Mouse (Mus musculus) left cerebral cortex, postnatal 25 days (tissue): ENCODE results near the gene Cuedc1. TPM values are rescaled to one million over a fixed set of nuclear protein-coding genes. Genes with fewer than 3 reads are reported as not detected.

Source experiments
- DNase-seq, 2 experiments: peaks; one replicate each; pipeline ENCODE4 v3.0.0; 2022; ENCODE audit warnings: low spot score in 2 of 2, mixed read lengths in 1 of 2
- intact Hi-C: fragments of 180-260 bp; cut with DNase I; formaldehyde crosslinking; loops from one replicate; pipeline ENCODE4 v1.15.1; 2025
- total RNA-seq, 2 experiments: library from RNA; stranded (reverse); gene quantifications; 2 replicates each; pipeline ENCODE4 v1.2.3; 2021

Cuedc1 gene
- total RNA-seq, 2 experiments from 2014 or later: 28.7 to 29.5 TPM

- intact Hi-C loops: no loop called here
- DNase-seq: no peak
Measured at GRCm38 (mm10) chr11:88113543-88114271, 15.8 kb downstream of the Cuedc1 start.

GRCm38 (mm10) chr11:88114871-88115301, 17.0 kb downstream of the Cuedc1 start:
- intact Hi-C loops: no loop called here
- DNase-seq: peak in 1 of 2 experiments; percentile 21

- DNase-seq: no peak
- intact Hi-C loops: no loop called here
Measured at GRCm38 (mm10) chr11:88116568-88116967, 18.7 kb downstream of the Cuedc1 start.

GRCm38 (mm10) chr11:88117356-88118090, 19.7 kb downstream of the Cuedc1 start:
- intact Hi-C loops: loop anchor here (2.0 kb wide), 1 partner anchor 45 kb away; no protein-coding TSS in a partner anchor

GRCm38 (mm10) chr11:88118091-88118440, 20.2 kb downstream of the Cuedc1 start:
- no peak for DNase-seq
- intact Hi-C loops: loop anchor here (2.0 kb wide), 1 partner anchor 45 kb away; no protein-coding TSS in a partner anchor

More at GRCm38 (mm10) chr11:88117356-88118090, 19.7 kb downstream of the Cuedc1 start:
- DNase-seq: no peak

GRCm38 (mm10) chr11:88118817-88119642, 21.2 kb downstream of the Cuedc1 start:
- DNase-seq: peak; percentile 50 to 61
- intact Hi-C loops: loop anchor here (2.0 kb wide), 1 partner anchor 44 kb away; no protein-coding TSS in a partner anchor

- intact Hi-C loops: no loop called here
- no peak for DNase-seq
Measured at GRCm38 (mm10) chr11:88122545-88122944, 24.7 kb downstream of the Cuedc1 start.

- DNase-seq: no peak
- intact Hi-C loops: no loop called here
Measured at GRCm38 (mm10) chr11:88123021-88123420, 25.2 kb downstream of the Cuedc1 start.

- intact Hi-C loops: no loop called here
- no peak for DNase-seq
Measured at GRCm38 (mm10) chr11:88123731-88124130, 25.9 kb downstream of the Cuedc1 start.

- intact Hi-C loops: no loop called here
Measured at GRCm38 (mm10) chr11:88125483-88125882, 27.6 kb downstream of the Cuedc1 start.

GRCm38 (mm10) chr11:88126306-88126793, 28.5 kb downstream of the Cuedc1 start:
- intact Hi-C loops: no loop called here
- DNase-seq: peak in 1 of 2 experiments; percentile 51

More at GRCm38 (mm10) chr11:88125483-88125882, 27.6 kb downstream of the Cuedc1 start:
- DNase-seq: no peak

- DNase-seq: no peak
Measured at GRCm38 (mm10) chr11:88128461-88128860, 30.6 kb downstream of the Cuedc1 start.

GRCm38 (mm10) chr11:88129281-88129680, 31.4 kb downstream of the Cuedc1 start:
- DNase-seq: no peak
- intact Hi-C loops: no loop called here

More at GRCm38 (mm10) chr11:88128461-88128860, 30.6 kb downstream of the Cuedc1 start:
- intact Hi-C loops: no loop called here

- intact Hi-C loops: no loop called here
- DNase-seq: no peak
Measured at GRCm38 (mm10) chr11:88129935-88130334, 32.1 kb downstream of the Cuedc1 start.

- intact Hi-C loops: no loop called here
- no peak for DNase-seq
Measured at GRCm38 (mm10) chr11:88131847-88132246, 34.0 kb downstream of the Cuedc1 start.

- DNase-seq: no peak
Measured at GRCm38 (mm10) chr11:88135218-88135617, 37.4 kb downstream of the Cuedc1 start.

GRCm38 (mm10) chr11:88137814-88138425, 40.1 kb downstream of the Cuedc1 start:
- intact Hi-C loops: no loop called here
- DNase-seq: no peak

More at GRCm38 (mm10) chr11:88135218-88135617, 37.4 kb downstream of the Cuedc1 start:
- intact Hi-C loops: no loop called here

GRCm38 (mm10) chr11:88139256-88139861, 41.5 kb downstream of the Cuedc1 start:
- intact Hi-C loops: no loop called here
- DNase-seq: peak in 1 of 2 experiments; percentile 61
